Mouse (Mus musculus): ENCODE data around the gene AI597479. TPM values are rescaled to one million over a fixed set of nuclear protein-coding genes. Genes with fewer than 3 reads are reported as not detected.

The AI597479 gene
- total RNA-seq (2023): 10 to 100 TPM in 1 of 2 experiments, 1 to 10 TPM in 1; 8.2 to 11.3 TPM

GRCm38 (mm10) chr1:43098031-43098984 lies at the start of gene AI597479, which contains the start of gene Tgfbrap1:
Gene AI597479, plus strand, starts transcription at chr1:43098710.
Gene Tgfbrap1, minus strand, starts transcription at chr1:43098637.

Other genes with a start within 250 kb of the AI597479 start
- 10 to 100 TPM; 42.1 to 46.4 TPM for gene Mrps9, start 247.5 kb upstream of the AI597479 start, total RNA-seq (2023)
- gene Gpr45, start 145.8 kb upstream of the AI597479 start, total RNA-seq (2023): not detected
- 10 to 100 TPM; 32.6 to 33.8 TPM for gene Tgfbrap1, start 73 bp upstream of the AI597479 start, total RNA-seq (2023)
- under 1 TPM; 0.46 to 0.47 TPM for gene Fhl2, start 98.3 kb downstream of the AI597479 start, total RNA-seq (2023)

All from B cell, adult 67 days (primary cell).